Mouse (Mus musculus) stomach, postnatal 0 days (tissue): ENCODE data around the gene Brinp2.

Source experiments
- CTCF ChIP-seq: IDR thresholded peaks from 2 replicates; pipeline ENCODE4 v1.5.1; 2016; ENCODE audit warnings: antibody characterized with exemption, low read depth, mild to moderate bottlenecking, moderate library complexity
- EP300 ChIP-seq: optimal IDR thresholded peaks from 2 replicates; pipeline ENCODE3; 2016; ENCODE audit warnings: antibody characterized with exemption

- no peak for TF ChIP-seq CTCF
- TF ChIP-seq EP300, result no peak
Measured at GRCm38 (mm10) chr1:158390693-158391092, 34.6 kb upstream of the Brinp2 start.
